Comparison of ENCODE assay signal across 22 mouse cellular contexts in the genomic region with DNA sequence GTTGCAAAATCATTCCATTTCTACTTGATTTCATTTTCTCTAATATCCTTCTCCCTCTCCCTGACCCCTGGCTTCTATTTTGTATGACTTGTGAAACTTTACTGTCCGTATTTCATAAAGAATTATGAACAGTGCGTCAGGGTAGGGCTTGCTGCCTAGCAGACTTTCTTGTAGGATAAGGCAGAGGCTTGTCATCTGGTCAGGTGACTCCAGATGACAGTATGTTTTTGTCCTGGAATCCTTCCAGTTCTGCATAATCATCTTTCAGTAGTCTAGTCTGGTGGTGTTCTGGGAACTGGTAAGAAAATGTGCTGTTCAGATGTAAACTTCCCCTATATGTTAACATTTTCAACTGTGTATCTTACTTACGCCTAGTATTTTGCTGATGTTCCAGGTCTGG. TPM values are rescaled to one million over a fixed set of nuclear protein-coding genes. Genes with fewer than 3 reads are reported as not detected.
DNase-seq lines count a peak whose midpoint lies in the region; ATAC-seq and TF ChIP-seq lines count a peak whose summit lies in the region.
"Had no signal": no experiment of that assay in that cellular context is flagged by ENCODE, and none has a peak within 500 bp of the region (broad histone marks: within the 10 kb centered on the region; RNA-seq: fewer than 3 reads in every experiment).

No protein-coding gene starts in this region.

- no peak overlapping the region for H3K9ac ChIP-seq in embryonic facial prominence, embryonic 13.5 days
- no peak overlapping the region for H3K9ac ChIP-seq in limb, embryonic 14.5 days (ENCODE audit: low read depth, low read length, severe bottlenecking)
- peak overlapping the region; percentile 40 for H3K9ac ChIP-seq in MEL (ENCODE audit: control insufficient read depth, low read depth, low read length, poor library complexity, severe bottlenecking)
- no peak overlapping the region for H3K9ac ChIP-seq in embryonic facial prominence, embryonic 14.5 days (ENCODE audit: low read depth, low read length)
- H3K9ac ChIP-seq in kidney, embryonic 15.5 days = no peak overlapping the region
- H3K9ac ChIP-seq: heart, embryonic 12.5 days; hindbrain, embryonic 14.5 days had no signal

- no peak for TF ChIP-seq RAD21 in MEL (IDR thresholded peaks at IDR 0.05; ENCODE audit: low read depth, low read length)

- no peak for ATAC-seq in embryonic facial prominence, embryonic 13.5 days (ENCODE audit: insufficient number of reproducible peaks, insufficient read depth, low FRiP score, low TSS enrichment, low read depth)
- ATAC-seq in limb, embryonic 14.5 days (ENCODE audit: low FRiP score, low read depth) = no peak
- ATAC-seq in embryonic facial prominence, embryonic 14.5 days (ENCODE audit: low read depth) = no peak
- ATAC-seq in erythroblast, adult 5-6 weeks (replicated peaks; ENCODE audit: low FRiP score, poor library complexity, severe bottlenecking) = no peak
- no peak for ATAC-seq in kidney, embryonic 15.5 days (replicated peaks; ENCODE audit: low FRiP score)
- ATAC-seq: CD4-positive, CD25-positive, alpha-beta regulatory T cell, adult 4 months; forebrain, embryonic 14.5 days had no signal

- H3K79me2 ChIP-seq in MEL (ENCODE audit: control insufficient read depth, insufficient read depth, low read length, poor library complexity) = peaks cover under 1% of the 10 kb centered on the region

- TF ChIP-seq EP300 in MEL (IDR thresholded peaks at IDR 0.05; ENCODE audit: low read depth in 1 of 2, low read length in 2 of 2) = peak; percentile 67 to 75; a peak in 3 of 4 replicates

- no peaks in the 10 kb centered on the region for H3K27me3 ChIP-seq in embryonic facial prominence, embryonic 13.5 days
- no peaks in the 10 kb centered on the region for H3K27me3 ChIP-seq in embryonic facial prominence, embryonic 10.5 days (replicated peaks; ENCODE audit: low read depth, poor library complexity, severe bottlenecking)
- H3K27me3 ChIP-seq in limb, embryonic 14.5 days (ENCODE audit: control insufficient read depth, insufficient read depth, low read length) = no peaks in the 10 kb centered on the region
- H3K27me3 ChIP-seq in limb, embryonic 10.5 days (ENCODE audit: low read depth, poor library complexity, severe bottlenecking) = no peaks in the 10 kb centered on the region
- no peaks in the 10 kb centered on the region for H3K27me3 ChIP-seq in MEL (ENCODE audit: control insufficient read depth in 1 of 2, insufficient read depth in 2 of 2, low read length in 2 of 2)
- H3K27me3 ChIP-seq in embryonic facial prominence, embryonic 14.5 days (replicated peaks; ENCODE audit: control insufficient read depth, insufficient read depth, low read length) = no peaks in the 10 kb centered on the region
- H3K27me3 ChIP-seq in kidney, embryonic 15.5 days = no peaks in the 10 kb centered on the region

- TF ChIP-seq POLR2A in limb, embryonic 14.5 days (IDR thresholded peaks at IDR 0.05; ENCODE audit: borderline replicate concordance, extremely low read depth, insufficient read depth, insufficient read length) = no peak
- TF ChIP-seq POLR2A in MEL (IDR thresholded peaks at IDR 0.05; ENCODE audit: control insufficient read depth in 1 of 2, insufficient read depth in 1 of 2, low read depth in 1 of 2, low read length in 2 of 2, poor library complexity in 1 of 2) = no peak

- H3K9me3 ChIP-seq in embryonic facial prominence, embryonic 13.5 days = no peaks in the 10 kb centered on the region
- no peaks in the 10 kb centered on the region for H3K9me3 ChIP-seq in embryonic facial prominence, embryonic 10.5 days
- peaks cover 4% of the 10 kb centered on the region; the same call in 1 of the 2 replicates for H3K9me3 ChIP-seq in limb, embryonic 14.5 days (ENCODE audit: control insufficient read depth, low read length)
- H3K9me3 ChIP-seq in limb, embryonic 10.5 days (replicated peaks) = no peaks in the 10 kb centered on the region
- H3K9me3 ChIP-seq in MEL (replicated peaks; ENCODE audit: insufficient read depth, low read length) = no peaks in the 10 kb centered on the region
- 0 out of 2 replicates have a peak, but pooled peaks cover 4% of the 10 kb centered on the region for H3K9me3 ChIP-seq in embryonic facial prominence, embryonic 14.5 days (ENCODE audit: control insufficient read depth, low read length)
- H3K9me3 ChIP-seq in kidney, embryonic 15.5 days (replicated peaks) = no peaks in the 10 kb centered on the region

- peaks cover 28% of the 10 kb centered on the region for H3K4me1 ChIP-seq in embryonic facial prominence, embryonic 13.5 days
- peaks cover 29% of the 10 kb centered on the region for H3K4me1 ChIP-seq in embryonic facial prominence, embryonic 10.5 days
- peaks cover 16% of the 10 kb centered on the region for H3K4me1 ChIP-seq in limb, embryonic 14.5 days (ENCODE audit: control insufficient read depth, insufficient read depth, low read length)
- peaks cover 32% of the 10 kb centered on the region for H3K4me1 ChIP-seq in limb, embryonic 10.5 days
- H3K4me1 ChIP-seq in MEL (ENCODE audit: control insufficient read depth in 1 of 2, insufficient read depth in 2 of 2, low read length in 2 of 2) = peaks cover 8 to 23% of the 10 kb centered on the region in 2 experiments
- H3K4me1 ChIP-seq in embryonic facial prominence, embryonic 14.5 days (ENCODE audit: control insufficient read depth, insufficient read depth, low read length) = peaks cover 18% of the 10 kb centered on the region
- H3K4me1 ChIP-seq in kidney, embryonic 15.5 days = peaks cover 10% of the 10 kb centered on the region

- no peak for TF ChIP-seq CTCF in MEL (IDR thresholded peaks at IDR 0.05 in 2 of 3, conservative IDR thresholded peaks at IDR 0.05 in 1 of 3; ENCODE audit: control insufficient read depth in 1 of 3, insufficient read depth in 1 of 3, low read depth in 2 of 3, low read length in 3 of 3, poor library complexity in 1 of 3, severe bottlenecking in 1 of 3)

- peak overlapping the region; percentile 36; the same call in 1 of the 2 replicates for H3K27ac ChIP-seq in embryonic facial prominence, embryonic 13.5 days
- H3K27ac ChIP-seq in embryonic facial prominence, embryonic 10.5 days (replicated peaks) = no peak overlapping the region
- no peak overlapping the region for H3K27ac ChIP-seq in limb, embryonic 14.5 days (replicated peaks; ENCODE audit: low read depth, low read length)
- H3K27ac ChIP-seq in limb, embryonic 10.5 days = no peak overlapping the region
- peak overlapping the region; percentile 22; the same call in 1 of the 2 replicates for H3K27ac ChIP-seq in MEL (ENCODE audit: control insufficient read depth, low read depth, low read length)
- no peak overlapping the region for H3K27ac ChIP-seq in embryonic facial prominence, embryonic 14.5 days (replicated peaks; ENCODE audit: low read depth, low read length)
- H3K27ac ChIP-seq in kidney, embryonic 15.5 days = no peak overlapping the region
- H3K27ac ChIP-seq: forebrain, embryonic 10.5 days; hindbrain, embryonic 10.5 days; hindbrain, embryonic 14.5 days had no signal

- WGBS in embryonic facial prominence, embryonic 13.5 days = 66% methylated on average over 3 of the region's 3 CpGs
- WGBS in embryonic facial prominence, embryonic 10.5 days = 93% methylated on average over 3 of the region's 3 CpGs
- 68% methylated on average over 3 of the region's 3 CpGs for WGBS in limb, embryonic 14.5 days
- 98% methylated on average over 3 of the region's 3 CpGs for WGBS in limb, embryonic 10.5 days
- 53% methylated on average over 3 of the region's 3 CpGs for WGBS in embryonic facial prominence, embryonic 14.5 days
- 76% methylated on average over 3 of the region's 3 CpGs for WGBS in kidney, embryonic 15.5 days

- H3K4me3 ChIP-seq in embryonic facial prominence, embryonic 13.5 days = no peak overlapping the region
- H3K4me3 ChIP-seq in embryonic facial prominence, embryonic 10.5 days = no peak overlapping the region
- no peak overlapping the region for H3K4me3 ChIP-seq in limb, embryonic 14.5 days (replicated peaks; ENCODE audit: low read length)
- no peak overlapping the region for H3K4me3 ChIP-seq in limb, embryonic 10.5 days
- H3K4me3 ChIP-seq in MEL (ENCODE audit: control insufficient read depth in 1 of 2, insufficient read depth in 1 of 2, low read depth in 2 of 2, low read length in 2 of 2) = peak overlapping the region; percentile 41 to 57
- H3K4me3 ChIP-seq in embryonic facial prominence, embryonic 14.5 days (ENCODE audit: low read depth, low read length) = no peak overlapping the region
- no peak overlapping the region for H3K4me3 ChIP-seq in kidney, embryonic 15.5 days (replicated peaks)
- H3K4me3 ChIP-seq: erythroblast, embryonic 14.5 days; forebrain, embryonic 10.5 days; heart, embryonic 12.5 days; hindbrain, embryonic 10.5 days had no signal

- DNase-seq in embryonic facial prominence, embryonic 10.5 days (ENCODE audit: low spot score) = no peak
- peak; percentile 61 for DNase-seq in limb, embryonic 14.5 days (ENCODE audit: low spot score)
- DNase-seq in limb, embryonic 10.5 days (ENCODE audit: low spot score) = no peak
- peak; percentile 92 for DNase-seq in MEL (ENCODE audit: low read depth, low spot score)
- peak; percentile 56 for DNase-seq in embryonic facial prominence, embryonic 14.5 days (ENCODE audit: low spot score)
- DNase-seq: adrenal gland, adult 8-10 months; adrenal gland, postnatal 36 days; B cell, adult 2 months; cerebellum, adult 2 months; cerebellum, postnatal 10 days; gastrocnemius, postnatal 10 days had no signal

- H3K4me2 ChIP-seq in embryonic facial prominence, embryonic 13.5 days = 0 out of 2 replicates have a peak overlapping the region, but pooled peaks have one; percentile 18
- H3K4me2 ChIP-seq in limb, embryonic 14.5 days (replicated peaks; ENCODE audit: low read depth, low read length, severe bottlenecking) = no peak overlapping the region
- H3K4me2 ChIP-seq in embryonic facial prominence, embryonic 14.5 days (ENCODE audit: low read depth, low read length) = no peak overlapping the region
- no peak overlapping the region for H3K4me2 ChIP-seq in kidney, embryonic 15.5 days
- H3K4me2 ChIP-seq: heart, embryonic 12.5 days; hindbrain, embryonic 14.5 days had no signal

- no peaks in the 10 kb centered on the region for H3K36me3 ChIP-seq in embryonic facial prominence, embryonic 13.5 days
- no peaks in the 10 kb centered on the region for H3K36me3 ChIP-seq in embryonic facial prominence, embryonic 10.5 days (replicated peaks)
- no peaks in the 10 kb centered on the region for H3K36me3 ChIP-seq in limb, embryonic 14.5 days (ENCODE audit: control insufficient read depth, insufficient read depth, low read length)
- no peaks in the 10 kb centered on the region for H3K36me3 ChIP-seq in limb, embryonic 10.5 days
- H3K36me3 ChIP-seq in MEL (ENCODE audit: control insufficient read depth in 1 of 2, insufficient read depth in 2 of 2, low read length in 2 of 2) = peaks cover 0 to 5% of the 10 kb centered on the region in 2 experiments; a peak in 2 of 4 replicates
- no peaks in the 10 kb centered on the region for H3K36me3 ChIP-seq in embryonic facial prominence, embryonic 14.5 days (ENCODE audit: control insufficient read depth, insufficient read depth, low read length)
- no peaks in the 10 kb centered on the region for H3K36me3 ChIP-seq in kidney, embryonic 15.5 days
- H3K36me3 ChIP-seq: forebrain, embryonic 10.5 days; G1E; heart, embryonic 12.5 days; hindbrain, embryonic 10.5 days had no signal

RNA-seq across cellular contexts. Expression of a gene that starts 4.9 kb away (rescaled TPM):
- polyA plus RNA-seq in embryonic facial prominence, embryonic 13.5 days (2015; fragmentation: Nextera tagmentation; extraction: Ambion mirVana) = 8.2 and 8.9 TPM in 2 replicates
- 4.0 and 4.3 TPM in 2 replicates for polyA plus RNA-seq in embryonic facial prominence, embryonic 10.5 days (2016; fragmentation: Nextera tagmentation; extraction: Ambion mirVana)
- polyA plus RNA-seq in limb, embryonic 14.5 days (2012; rRNA removed) = 19.0 and 19.9 TPM in 2 replicates
- polyA plus RNA-seq in limb, embryonic 14.5 days (2014; fragmentation: Nextera tagmentation; extraction: Ambion mirVana) = 7.7 and 10.2 TPM in 2 replicates
- polyA plus RNA-seq in limb, embryonic 10.5 days (2016; fragmentation: Nextera tagmentation; extraction: Ambion mirVana) = 3.2 and 5.1 TPM in 2 replicates
- 8.2 and 9.3 TPM in 2 replicates for total RNA-seq in MEL (2012; rRNA removed)
- 1 to 10 TPM in 1 of 2 experiments, not detected in 1; 6.4 TPM for polyA plus RNA-seq in MEL (2012; ENCODE audit: insufficient read depth in 1 of 2, insufficient read length in 2 of 2, low read depth in 1 of 2, low replicate concordance in 2 of 2, missing spikeins in 1 of 2)
- 7.2 and 7.8 TPM in 2 replicates for polyA plus RNA-seq in embryonic facial prominence, embryonic 14.5 days (2014; fragmentation: Nextera tagmentation; extraction: Ambion mirVana)
- 2.9 and 3.5 TPM in 2 replicates for total RNA-seq in erythroblast, adult 5-6 weeks (2015; ENCODE audit: low replicate concordance)
- 3.1 and 4.2 TPM in 2 replicates for total RNA-seq in erythroblast, adult 5-6 weeks (2017; ENCODE audit: low replicate concordance)
- polyA plus RNA-seq in kidney, embryonic 15.5 days (2015; fragmentation: Nextera tagmentation; extraction: Ambion mirVana) = 9.2 and 9.7 TPM in 2 replicates

Comparison
In these comparisons a context has a peak if more than half of its experiments do, and no peak if none do; other contexts are left out.
1. H3K27ac ChIP-seq: peak in embryonic facial prominence, embryonic 13.5 days (single experiment) and MEL (single experiment); none in embryonic facial prominence, embryonic 10.5 days (single experiment), limb, embryonic 14.5 days (single experiment), limb, embryonic 10.5 days (single experiment), embryonic facial prominence, embryonic 14.5 days (single experiment) and kidney, embryonic 15.5 days (single experiment).
2. DNase-seq: peak in limb, embryonic 14.5 days (single experiment), MEL (single experiment) and embryonic facial prominence, embryonic 14.5 days (single experiment); none in embryonic facial prominence, embryonic 10.5 days (single experiment) and limb, embryonic 10.5 days (single experiment).
3. H3K4me3 ChIP-seq: peak in MEL (2 of 2); none in embryonic facial prominence, embryonic 13.5 days (single experiment), embryonic facial prominence, embryonic 10.5 days (single experiment), limb, embryonic 14.5 days (single experiment), limb, embryonic 10.5 days (single experiment), embryonic facial prominence, embryonic 14.5 days (single experiment) and kidney, embryonic 15.5 days (single experiment).